Mouse (Mus musculus) gastrocnemius, adult 18-20 months (tissue): ENCODE measurements around the gene Meox2. TPM values are rescaled to one million over a fixed set of nuclear protein-coding genes. Genes with fewer than 3 reads are reported as not detected.
"Not testable (repeated sequence)": the region's sequence is repeated elsewhere in the genome, so short reads cannot be mapped to it uniquely, and the experiment has no call there.

Experiments used
- DNase-seq: peaks from one replicate; pipeline ENCODE4 v3.0.0; 2021; ENCODE audit warnings: low spot score
- long read RNA-seq, 2 experiments: library from polyadenylated mRNA; stranded (forward); transcript quantifications; one replicate each; pipeline ENCODE4 v2.0.0; 2021
- total RNA-seq, 2 experiments: library from RNA; stranded (reverse); gene quantifications; 2 replicates each; pipeline ENCODE4 v1.2.3; 2021

The Meox2 gene
- total RNA-seq = 10 to 100 TPM in 1 of 2 experiments, 1 to 10 TPM in 1; 4.7 to 10.7 TPM
- long read RNA-seq, experiment 1, transcript Meox2-201 (3 exons, 2,360 nt) = major isoform, 8 of 8 reads
- long read RNA-seq, experiment 1, partial matches to known transcripts = 0 of 8 reads
- long read RNA-seq, experiment 1, other reads (novel, unspliced or antisense) = 0 of 8 reads
- long read RNA-seq, experiment 2, transcript Meox2-201 (3 exons, 2,360 nt) = major isoform, 11 of 13 reads
- long read RNA-seq, experiment 2, partial matches to known transcripts = 0 of 13 reads
- long read RNA-seq, experiment 2, other reads (novel, unspliced or antisense) = 2 of 13 reads

DNA sequence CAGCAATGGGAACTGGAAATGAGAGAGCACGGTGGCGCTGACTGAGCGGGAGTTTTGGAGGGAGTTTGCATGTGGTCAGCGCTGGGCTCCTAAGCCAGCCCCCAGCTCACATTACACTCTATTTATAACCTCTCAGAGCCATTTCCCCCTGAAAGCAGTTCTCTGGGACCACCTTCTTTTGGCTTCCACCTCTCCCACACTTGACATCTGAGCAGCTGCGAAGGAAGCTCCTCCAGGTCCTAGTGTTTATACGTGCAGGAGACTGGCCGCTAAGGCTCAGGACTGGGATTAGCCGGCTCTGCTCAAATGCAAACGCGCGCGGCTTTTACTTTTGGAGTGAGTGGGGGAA lies at the start of gene Meox2:
TSS of gene Meox2 (plus strand) at position 151 of the 349 bp plus-strand sequence.
- peak; percentile 74 for DNase-seq

DNA sequence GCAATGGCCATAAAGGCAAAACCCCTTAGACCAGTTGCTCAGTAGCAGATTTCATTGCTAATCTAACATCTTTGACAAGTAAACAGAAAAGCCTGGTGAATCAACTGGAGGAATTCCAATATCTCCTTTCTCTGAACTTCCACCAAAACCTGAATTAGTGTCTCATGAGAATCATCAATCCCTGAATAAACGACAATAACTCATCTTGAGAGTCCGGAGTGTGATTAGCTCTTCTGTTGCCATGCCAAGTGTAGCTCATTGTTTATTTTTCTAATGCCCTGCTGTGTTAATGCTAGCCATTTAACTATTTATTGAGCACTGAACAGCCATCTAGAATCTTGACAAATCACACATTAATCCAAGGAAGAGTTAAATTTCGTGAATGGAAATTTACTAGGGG lies 35.7 kb upstream of the Meox2 start:
- no peak for DNase-seq

DNA sequence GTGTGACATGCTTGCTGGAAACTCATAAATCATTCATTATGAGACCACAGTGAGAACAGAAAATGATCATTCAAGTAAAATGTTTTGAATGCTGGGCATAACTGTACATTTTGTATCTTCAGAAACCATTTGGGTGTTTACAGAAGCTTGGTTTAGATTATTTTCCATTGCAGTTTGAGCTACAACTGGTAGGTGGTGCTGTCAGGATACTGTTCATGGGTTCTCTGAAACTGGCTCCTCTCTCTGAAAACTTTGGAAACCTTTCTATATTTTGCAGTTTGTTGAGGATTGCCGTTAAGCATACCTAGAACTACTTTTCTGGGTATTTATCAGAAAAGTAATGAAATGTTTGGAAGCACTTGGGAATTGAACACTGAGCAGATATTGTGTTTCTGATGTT lies 31.0 kb upstream of the Meox2 start:
- DNase-seq = peak; percentile 36

DNA sequence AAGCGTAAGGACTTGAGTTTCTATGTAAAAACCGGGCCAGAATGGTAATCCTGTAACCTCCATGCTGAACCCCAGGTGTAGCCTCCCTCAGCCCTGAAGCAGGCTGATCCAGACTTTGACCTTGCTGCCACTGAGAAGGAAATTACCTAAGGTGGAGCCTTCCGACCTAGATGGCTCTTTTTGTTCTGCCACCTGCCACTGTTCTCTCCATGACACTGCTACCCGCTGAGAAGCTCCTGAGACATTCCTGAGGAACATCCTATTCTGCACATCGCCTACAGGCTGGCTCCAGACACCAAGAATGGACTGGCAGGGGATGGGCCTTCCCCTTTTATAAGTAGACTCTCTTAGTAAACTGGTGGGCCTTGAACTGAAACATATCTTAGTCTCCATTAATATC lies 28.3 kb upstream of the Meox2 start:
- DNase-seq = not testable (repeated sequence)

DNA sequence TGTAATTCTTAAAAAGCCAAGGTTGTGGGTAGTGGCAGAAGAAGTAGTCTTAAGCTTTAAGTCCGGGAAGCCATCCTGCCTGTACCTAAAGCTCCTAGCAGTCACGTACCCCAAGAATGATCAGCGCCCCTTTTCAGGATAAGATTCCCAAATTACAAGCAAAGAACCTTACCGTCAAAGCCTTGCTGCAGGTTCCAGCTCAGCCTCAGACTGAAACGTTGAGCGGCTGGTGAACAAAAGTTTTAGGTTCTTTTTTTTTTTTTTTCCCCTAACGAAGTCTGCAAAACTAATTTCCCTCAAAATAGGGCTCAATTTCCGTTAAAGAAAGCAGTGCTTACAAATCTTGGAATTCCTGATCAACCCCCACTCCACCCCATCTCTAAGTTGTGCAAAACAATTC lies 1.8 kb upstream of the Meox2 start:
- no peak for DNase-seq

DNA sequence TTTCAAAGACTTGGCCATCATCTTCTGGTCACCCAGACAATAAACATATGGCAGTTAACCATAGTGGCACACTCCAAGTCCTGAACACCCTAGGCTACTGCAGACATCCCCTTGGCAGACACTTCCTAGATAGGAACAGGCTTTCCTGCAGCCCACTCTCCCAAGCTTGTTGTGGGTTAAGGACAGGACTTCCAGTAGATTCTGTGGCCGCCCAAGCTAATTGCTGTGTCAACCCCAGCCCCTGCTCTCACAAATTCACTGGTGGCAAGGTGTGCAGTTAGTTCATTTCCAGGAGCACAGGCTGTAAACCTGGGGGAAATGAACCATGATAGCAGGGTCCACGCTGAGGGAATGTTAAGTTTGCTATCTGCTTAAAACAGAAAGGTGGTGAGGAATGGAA lies 1.2 kb upstream of the Meox2 start:
- no peak for DNase-seq

DNA sequence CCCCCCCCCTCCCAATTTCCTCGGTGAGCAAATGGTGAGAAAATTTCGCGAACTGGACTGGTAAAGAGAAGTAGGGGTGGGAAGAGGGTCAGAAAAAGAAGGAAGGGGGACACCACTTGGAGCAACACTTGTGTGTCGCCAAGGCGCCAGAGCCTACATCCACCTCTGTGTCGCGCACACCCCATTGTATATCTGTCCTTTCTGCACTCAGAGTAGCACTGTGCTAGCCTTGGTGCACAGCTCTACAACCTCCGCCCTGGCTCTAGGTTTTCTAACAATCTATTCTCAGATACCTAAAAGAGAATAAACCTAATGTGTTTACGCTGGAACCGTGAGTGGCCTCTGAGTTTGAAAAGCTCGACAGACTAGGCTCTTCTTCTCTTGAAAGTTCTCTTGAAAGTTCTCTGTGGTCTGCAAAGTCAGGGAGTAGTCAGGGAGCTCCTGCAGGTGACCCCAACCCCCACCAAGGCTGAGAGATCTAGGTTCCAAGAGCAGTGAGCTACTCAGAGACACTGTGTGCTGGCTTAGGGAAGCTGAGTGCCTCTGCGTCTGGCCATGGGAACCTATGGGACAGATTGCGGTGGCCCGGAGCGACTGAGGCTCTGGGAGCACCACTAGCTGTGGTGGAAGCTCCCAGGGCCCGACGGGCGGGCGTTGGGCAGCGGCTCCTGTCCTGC lies 489 bp upstream of the Meox2 start:
- no peak for DNase-seq

DNA sequence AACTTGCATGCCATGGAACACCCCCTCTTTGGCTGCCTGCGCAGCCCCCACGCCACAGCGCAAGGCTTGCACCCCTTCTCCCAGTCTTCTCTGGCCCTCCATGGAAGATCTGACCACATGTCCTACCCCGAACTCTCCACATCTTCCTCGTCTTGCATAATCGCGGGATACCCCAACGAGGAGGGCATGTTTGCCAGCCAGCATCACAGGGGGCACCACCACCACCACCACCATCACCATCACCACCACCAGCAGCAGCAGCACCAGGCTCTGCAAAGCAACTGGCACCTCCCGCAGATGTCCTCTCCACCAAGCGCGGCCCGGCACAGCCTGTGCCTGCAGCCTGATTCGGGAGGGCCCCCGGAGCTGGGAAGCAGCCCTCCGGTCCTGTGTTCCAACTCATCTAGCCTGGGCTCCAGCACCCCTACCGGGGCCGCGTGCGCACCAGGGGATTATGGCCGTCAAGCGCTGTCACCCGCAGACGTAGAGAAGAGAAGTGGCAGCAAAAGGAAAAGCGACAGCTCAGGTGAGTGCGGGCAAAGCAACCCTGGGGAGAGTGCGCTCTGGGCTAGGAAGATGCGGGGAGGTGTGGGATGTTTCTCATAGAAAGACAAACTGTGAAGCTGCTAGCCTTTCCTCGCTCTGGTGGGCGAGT lies 606 bp downstream of the Meox2 start:
- no peak for DNase-seq

DNA sequence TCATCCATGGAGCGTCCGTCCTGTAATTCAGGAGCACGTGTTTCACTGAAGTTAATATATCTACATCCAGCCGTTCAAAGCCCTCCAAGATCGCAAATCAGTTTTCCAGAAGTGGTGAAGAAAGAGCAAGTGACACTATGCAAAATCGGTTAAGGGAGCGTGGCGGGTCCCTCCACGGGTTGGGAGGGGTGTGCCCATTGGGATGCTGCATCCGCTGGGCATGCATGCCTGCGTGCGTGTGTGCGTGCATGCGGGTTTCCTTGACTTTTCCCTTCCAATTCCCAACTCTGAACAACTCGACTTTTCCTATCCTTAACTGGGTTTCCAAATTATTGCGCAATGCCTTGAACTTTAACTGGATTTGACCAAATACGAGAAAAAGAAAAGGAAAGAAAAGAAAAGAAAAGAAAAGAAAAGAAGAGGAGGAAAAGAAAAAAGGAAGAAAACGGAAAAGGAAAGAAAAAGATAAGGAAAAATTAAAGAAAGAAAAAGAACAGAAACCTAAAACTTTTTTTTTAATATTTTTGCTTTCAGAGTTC lies 1.2 kb downstream of the Meox2 start:
- no peak for DNase-seq

DNA sequence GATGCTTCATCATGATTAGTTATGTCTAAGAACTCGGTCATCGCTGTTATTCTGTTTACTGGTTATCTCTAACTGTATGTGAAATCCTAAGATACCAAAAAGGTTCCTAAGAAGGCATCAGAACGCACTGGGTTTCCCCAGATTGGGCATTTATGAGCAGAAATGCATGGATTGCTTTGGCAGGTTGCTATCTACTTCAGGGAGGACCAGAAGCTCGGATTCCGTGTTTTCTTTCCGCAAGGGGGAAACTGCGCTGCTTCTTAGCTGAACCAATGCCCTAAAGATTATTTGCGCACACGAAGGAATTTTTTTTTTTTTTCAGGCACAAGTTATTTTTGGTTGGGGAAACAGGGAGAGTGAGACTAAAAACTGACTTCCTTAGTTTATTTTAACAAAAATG lies 2.6 kb downstream of the Meox2 start:
- DNase-seq = no peak

DNA sequence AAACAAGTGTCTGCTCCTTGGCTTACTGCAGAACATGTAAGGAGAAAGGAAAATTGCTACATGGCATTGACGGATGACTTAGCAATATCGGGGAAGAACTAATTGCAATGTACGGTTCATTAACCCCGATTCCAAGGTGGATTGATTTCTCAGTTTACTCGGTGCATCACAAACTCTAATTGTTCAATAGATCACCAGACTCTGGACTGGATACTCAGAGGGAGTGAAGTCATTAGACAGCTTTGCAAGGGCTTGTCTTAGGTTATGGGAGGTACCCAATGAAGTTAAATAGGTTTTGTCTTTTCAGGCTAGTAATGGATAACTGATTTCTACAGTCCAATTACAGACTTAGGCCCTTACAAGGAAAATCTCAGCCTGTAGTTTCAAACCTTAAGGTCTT lies 10.9 kb downstream of the Meox2 start:
- DNase-seq = no peak

DNA sequence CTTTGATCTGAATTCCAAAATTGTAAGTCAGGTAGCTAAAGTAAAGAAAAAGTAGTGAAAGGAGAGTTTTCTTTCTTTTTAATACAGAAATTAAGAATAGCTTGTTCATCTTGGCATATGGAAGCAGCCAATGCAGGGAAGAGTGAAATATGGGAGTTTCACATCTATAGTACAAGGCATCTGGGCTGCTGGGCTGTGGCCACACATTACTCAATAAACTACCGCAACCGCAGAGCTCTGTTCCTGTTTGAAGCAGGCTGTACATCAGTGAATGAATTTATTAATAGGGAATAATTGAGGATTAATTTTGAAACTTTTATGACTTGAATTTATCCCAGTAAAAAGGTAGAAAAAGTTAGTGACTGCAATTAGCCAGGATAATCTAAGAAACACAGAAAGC lies 15.4 kb downstream of the Meox2 start:
- no peak for DNase-seq

DNA sequence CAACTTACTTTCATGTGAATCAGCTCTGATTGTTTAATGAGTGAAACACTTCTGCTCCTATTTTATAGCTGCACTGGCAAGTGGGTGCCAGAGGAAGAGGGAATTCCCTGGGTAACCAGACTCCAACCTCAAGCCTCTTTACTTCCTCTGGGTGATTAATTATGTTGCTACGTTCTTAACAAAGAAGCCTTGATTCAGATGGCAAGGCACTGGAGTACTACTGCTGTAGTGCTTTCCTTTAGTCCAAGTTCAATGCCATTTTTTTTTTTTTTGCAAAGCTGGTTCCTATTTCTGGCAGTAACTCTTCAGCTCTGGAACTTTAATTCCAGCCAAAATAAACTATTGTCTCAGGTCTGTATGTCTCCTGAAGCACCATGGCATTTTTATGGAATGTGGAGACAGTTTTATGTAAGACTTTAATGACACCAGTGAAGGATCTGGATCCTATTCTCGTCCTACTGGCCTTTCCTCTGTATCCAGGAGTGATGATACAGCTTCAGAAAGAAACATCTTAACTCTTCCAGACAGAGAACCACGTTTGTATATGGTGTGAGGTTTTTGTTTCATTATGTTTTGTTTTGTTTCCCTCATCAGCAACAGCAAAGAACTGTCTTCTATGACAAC lies 33.9 kb downstream of the Meox2 start:
- DNase-seq = no peak

DNA sequence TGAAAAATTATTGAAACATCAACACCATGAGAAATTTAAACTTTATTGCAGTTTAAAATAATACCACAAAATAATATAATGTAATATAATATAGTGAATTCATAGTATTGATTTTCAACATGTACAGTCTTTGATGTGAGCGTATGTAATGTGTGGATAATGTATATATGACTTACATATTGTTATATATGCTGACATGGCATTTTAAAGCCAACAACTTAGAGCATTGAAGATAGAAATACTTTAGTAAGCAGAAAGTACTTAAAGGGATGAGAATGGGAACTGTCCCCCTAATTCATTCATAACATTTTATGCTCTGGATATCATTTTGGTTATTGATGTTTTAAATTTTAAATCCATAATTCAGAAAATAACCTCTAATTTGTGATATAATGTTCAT lies 35.5 kb downstream of the Meox2 start:
- no peak for DNase-seq

DNA sequence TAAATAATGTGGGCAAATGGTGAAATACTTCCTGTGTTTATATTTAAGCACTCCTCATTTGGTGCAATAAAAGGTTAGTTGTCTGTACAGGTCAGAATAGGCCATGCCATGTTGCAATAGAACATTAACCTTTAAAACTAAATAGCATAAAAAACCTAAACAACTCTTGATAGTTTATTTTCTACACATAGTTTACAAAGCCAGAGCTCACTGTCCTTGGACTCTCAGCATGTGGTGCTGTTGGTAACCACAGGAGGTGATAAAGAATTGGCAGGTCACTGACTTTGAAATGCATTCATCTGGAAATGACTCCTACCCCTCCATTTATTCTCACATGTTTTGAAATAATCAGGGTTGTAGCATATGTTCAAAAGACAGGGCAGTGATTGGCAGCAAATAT lies 59.4 kb downstream of the Meox2 start:
- DNase-seq = no peak

DNA sequence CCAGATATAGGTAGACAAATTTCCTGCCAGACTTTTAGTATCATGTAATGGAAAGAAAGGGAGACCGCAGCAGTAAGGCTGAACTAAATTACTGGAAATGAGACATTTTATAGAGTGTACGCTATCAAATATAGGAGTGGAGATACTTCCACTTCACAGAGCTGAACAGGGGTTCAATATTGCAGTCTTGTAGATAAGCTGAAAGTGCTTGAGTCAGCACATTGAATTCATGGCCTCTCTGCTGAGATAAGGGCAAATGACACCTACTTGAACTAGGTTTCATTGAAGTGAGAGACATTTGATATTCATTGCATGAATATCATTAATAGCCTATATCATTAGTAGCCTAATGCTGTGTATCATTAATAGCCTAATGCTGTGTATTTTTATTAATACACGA lies 65.0 kb downstream of the Meox2 start:
- DNase-seq = no peak

DNA sequence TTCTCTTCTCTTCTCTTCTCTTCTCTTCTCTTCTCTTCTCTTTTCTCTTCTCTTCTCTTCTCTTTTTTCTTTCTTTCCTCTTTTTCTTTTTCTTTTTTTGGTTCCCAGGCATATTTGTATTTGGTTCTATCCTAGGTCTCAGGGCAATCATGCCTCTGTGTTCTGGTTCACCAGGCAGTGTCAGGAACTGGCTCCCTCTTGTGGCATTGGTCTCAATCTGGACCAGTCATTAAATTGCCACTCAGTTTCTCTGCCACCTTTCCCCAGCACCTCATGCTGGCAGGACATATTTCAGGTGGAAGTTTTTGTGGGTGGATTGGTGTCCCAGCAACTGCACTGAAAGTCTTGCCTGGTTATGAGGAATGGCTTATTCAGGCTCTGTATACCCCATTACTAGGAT lies 75.3 kb downstream of the Meox2 start:
- DNase-seq = peak; percentile 28

DNA sequence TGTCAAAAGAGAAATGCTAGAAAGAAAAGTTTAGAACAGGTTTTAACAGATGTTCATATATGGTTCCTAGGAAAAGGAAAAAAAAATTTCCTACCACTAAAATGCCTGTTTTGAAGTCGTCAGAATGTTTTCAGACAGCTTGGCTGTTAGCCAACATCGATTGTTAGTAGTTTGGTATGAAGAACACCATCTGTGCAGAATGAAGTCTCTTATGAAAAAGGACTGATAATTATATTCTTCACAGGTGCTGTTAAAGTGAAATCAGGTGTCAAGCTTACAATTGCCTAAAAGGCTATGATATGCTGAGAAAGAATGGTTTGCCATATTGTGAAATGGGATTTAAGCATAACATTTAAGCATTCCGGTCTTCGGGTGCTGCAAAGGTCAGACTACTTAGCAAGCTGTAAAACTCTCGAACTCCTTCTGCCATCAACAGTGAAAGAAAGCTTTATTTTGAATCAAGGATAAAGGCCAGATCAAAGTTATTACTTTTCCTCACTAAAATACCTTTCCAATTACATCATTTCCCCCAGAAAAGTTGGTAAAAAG lies 80.7 kb downstream of the Meox2 start:
- DNase-seq = no peak
